Mouse (Mus musculus): Measurements from ENCODE around the gene Zfp239. TPM values are rescaled to one million over a fixed set of nuclear protein-coding genes. Genes with fewer than 3 reads are reported as not detected.
"Not testable (repeated sequence)": the region's sequence is repeated elsewhere in the genome, so short reads cannot be mapped to it uniquely, and the experiment has no call there.

Zfp239 gene
- polyA plus RNA-seq (2015; fragmentation: Nextera tagmentation; extraction: Ambion mirVana): 13.5 and 16.9 TPM in 2 replicates

GRCm38 (mm10) chr6:117861848-117862247 lies at the start of gene Zfp239:
Zfp239 (plus strand) TSS chr6:117862100.
- no peak for ATAC-seq (ENCODE audit: low FRiP score, low read depth)
- whole genome bisulfite sequencing: 76% methylated on average over 6 of the region's 6 CpGs
- H3K27ac ChIP-seq (replicated peaks): peak within 1 kb of the TSS; percentile 40; the same call in 1 of the 2 replicates

GRCm38 (mm10) chr6:117814681-117815080 lies 47.2 kb upstream of the Zfp239 start:
- no peak for ATAC-seq (ENCODE audit: low FRiP score, low read depth)
- Histone ChIP-seq H3K4me1 (replicated peaks) (no peaks in the 10 kb centered on the region), H3K9me3 (no peaks in the 10 kb centered on the region), H3K9ac (no peak overlapping the region), H3K27me3 (no peaks in the 10 kb centered on the region), H3K27ac (replicated peaks) (no peak overlapping the region), H3K36me3 (no peaks in the 10 kb centered on the region), H3K4me3 (no peak overlapping the region), H3K4me2 (no peak overlapping the region)

More at GRCm38 (mm10) chr6:117861848-117862247, at the start of gene Zfp239:
- Histone ChIP-seq H3K4me2 (peak within 1 kb of the TSS; percentile 79), H3K36me3 (no peaks in the 10 kb centered on the region), H3K4me3 (peak within 1 kb of the TSS; percentile 60), H3K4me1 (replicated peaks) (peaks cover 8% of the 10 kb centered on the region; the same call in 1 of the 2 replicates), H3K9me3 (no peaks in the 10 kb centered on the region), H3K27me3 (no peaks in the 10 kb centered on the region), H3K9ac (peak within 1 kb of the TSS; percentile 64)

GRCm38 (mm10) chr6:117817108-117817541 lies 44.8 kb upstream of the Zfp239 start:
- no peak overlapping the region for H3K9ac ChIP-seq
- H3K27me3 ChIP-seq: no peaks in the 10 kb centered on the region
- no peak for ATAC-seq (ENCODE audit: low FRiP score, low read depth)
- H3K27ac ChIP-seq (replicated peaks): no peak overlapping the region
- H3K4me3 ChIP-seq: no peak overlapping the region
- 90% methylated on average over 4 of the region's 5 CpGs for WGBS
- H3K4me1 ChIP-seq (replicated peaks): no peaks in the 10 kb centered on the region
- no peak overlapping the region for H3K4me2 ChIP-seq
- H3K9me3 ChIP-seq: no peaks in the 10 kb centered on the region
- no peaks in the 10 kb centered on the region for H3K36me3 ChIP-seq

GRCm38 (mm10) chr6:117820327-117820726 lies 41.6 kb upstream of the Zfp239 start:
- ATAC-seq (ENCODE audit: low FRiP score, low read depth): no peak
- H3K27ac ChIP-seq (replicated peaks): no peak overlapping the region
- H3K9ac ChIP-seq: no peak overlapping the region
- H3K4me2 ChIP-seq: no peak overlapping the region
- no peaks in the 10 kb centered on the region for H3K9me3 ChIP-seq
- no peaks in the 10 kb centered on the region for H3K36me3 ChIP-seq
- no peak overlapping the region for H3K4me3 ChIP-seq
- H3K4me1 ChIP-seq (replicated peaks): no peaks in the 10 kb centered on the region
- H3K27me3 ChIP-seq: peaks cover 3% of the 10 kb centered on the region; the same call in 1 of the 2 replicates
- 80% methylated on average over 14 of the region's 14 CpGs for WGBS

- Histone ChIP-seq H3K4me3 (no peak overlapping the region), H3K4me1 (replicated peaks) (no peaks in the 10 kb centered on the region), H3K27me3 (peaks cover 3% of the 10 kb centered on the region; the same call in 1 of the 2 replicates), H3K27ac (replicated peaks) (no peak overlapping the region), H3K4me2 (no peak overlapping the region), H3K9me3 (no peaks in the 10 kb centered on the region), H3K9ac (no peak overlapping the region), H3K36me3 (no peaks in the 10 kb centered on the region)
- WGBS: 15% methylated on average over 4 of the region's 4 CpGs
- ATAC-seq (ENCODE audit: low FRiP score, low read depth): peak; percentile 71; the same call in 1 of the 2 replicates
These were observed 36.5 kb upstream of the Zfp239 start for GRCm38 (mm10) chr6:117825369-117825768.

GRCm38 (mm10) chr6:117828273-117828672 lies 33.6 kb upstream of the Zfp239 start:
- WGBS: 24% methylated on average over 9 of the region's 9 CpGs
- H3K9ac ChIP-seq: no peak overlapping the region
- no peak overlapping the region for H3K4me3 ChIP-seq
- peaks cover 2% of the 10 kb centered on the region; the same call in 1 of the 2 replicates for H3K27me3 ChIP-seq
- ATAC-seq (ENCODE audit: low FRiP score, low read depth): no peak; the same call in 1 of the 2 replicates
- H3K36me3 ChIP-seq: no peaks in the 10 kb centered on the region
- no peaks in the 10 kb centered on the region for H3K4me1 ChIP-seq (replicated peaks)
- no peak overlapping the region for H3K4me2 ChIP-seq
- H3K9me3 ChIP-seq: no peaks in the 10 kb centered on the region
- no peak overlapping the region for H3K27ac ChIP-seq (replicated peaks)

- H3K4me2 ChIP-seq: peak within 1 kb of the TSS; percentile 72
- H3K4me3 ChIP-seq: peak within 1 kb of the TSS; percentile 64
- H3K27ac ChIP-seq (replicated peaks): peak within 1 kb of the TSS; percentile 93
- peaks cover 13% of the 10 kb centered on the region for H3K4me1 ChIP-seq (replicated peaks)
- H3K27me3 ChIP-seq: no peaks in the 10 kb centered on the region
- no peaks in the 10 kb centered on the region for H3K9me3 ChIP-seq
- under 1% methylated on average over 65 of the region's 66 CpGs for WGBS
- peak; percentile 97 for ATAC-seq (ENCODE audit: low FRiP score, low read depth)
- peaks cover 29% of the 10 kb centered on the region for H3K36me3 ChIP-seq
- H3K9ac ChIP-seq: peak within 1 kb of the TSS; percentile 91
These were observed 21.0 kb upstream of the Zfp239 start, which contains the start of gene Zfp637 for GRCm38 (mm10) chr6:117840686-117841510. Zfp637 (plus strand) TSS chr6:117841180.

GRCm38 (mm10) chr6:117841511-117841955 lies 20.4 kb upstream of the Zfp239 start:
- peak overlapping the region; percentile 64 for H3K4me3 ChIP-seq
- peaks cover 13% of the 10 kb centered on the region for H3K4me1 ChIP-seq (replicated peaks)
- peak overlapping the region; percentile 93 for H3K27ac ChIP-seq (replicated peaks)
- H3K9me3 ChIP-seq: no peaks in the 10 kb centered on the region
- H3K9ac ChIP-seq: peak overlapping the region; percentile 91
- 17% methylated on average over 12 of the region's 12 CpGs for WGBS
- ATAC-seq (ENCODE audit: low FRiP score, low read depth): no peak
- H3K27me3 ChIP-seq: no peaks in the 10 kb centered on the region
- peak overlapping the region; percentile 72 for H3K4me2 ChIP-seq
- H3K36me3 ChIP-seq: peaks cover 35% of the 10 kb centered on the region

- H3K4me2 ChIP-seq: no peak overlapping the region
- no peak overlapping the region for H3K9ac ChIP-seq
- no peaks in the 10 kb centered on the region for H3K9me3 ChIP-seq
- H3K27me3 ChIP-seq: no peaks in the 10 kb centered on the region
- no peak overlapping the region for H3K27ac ChIP-seq (replicated peaks)
- 97% methylated on average over 9 of the region's 9 CpGs for WGBS
- peaks cover 60% of the 10 kb centered on the region for H3K36me3 ChIP-seq
- H3K4me1 ChIP-seq (replicated peaks): peaks cover 13% of the 10 kb centered on the region
- H3K4me3 ChIP-seq: no peak overlapping the region
- no peak for ATAC-seq (ENCODE audit: low FRiP score, low read depth)
These were observed 17.3 kb upstream of the Zfp239 start for GRCm38 (mm10) chr6:117844597-117844996.

- H3K4me1 ChIP-seq (replicated peaks); H3K27ac ChIP-seq (replicated peaks); H3K4me2 ChIP-seq; H3K9me3 ChIP-seq; H3K27me3 ChIP-seq; H3K4me3 ChIP-seq; ATAC-seq (ENCODE audit: low FRiP score, low read depth); H3K9ac ChIP-seq: not testable (repeated sequence)
- 92% methylated on average over 4 of the region's 4 CpGs for WGBS
- peaks cover 60% of the 10 kb centered on the region for H3K36me3 ChIP-seq
These were observed 15.2 kb upstream of the Zfp239 start for GRCm38 (mm10) chr6:117846671-117847070.

- Histone ChIP-seq H3K27me3 (no peaks in the 10 kb centered on the region), H3K4me1 (replicated peaks) (no peaks in the 10 kb centered on the region), H3K9ac (no peak overlapping the region), H3K36me3 (peaks cover 60% of the 10 kb centered on the region), H3K4me2 (no peak overlapping the region), H3K27ac (replicated peaks) (no peak overlapping the region), H3K4me3 (no peak overlapping the region), H3K9me3 (no peaks in the 10 kb centered on the region)
- WGBS: 100% methylated on average over 2 of the region's 2 CpGs
- no peak for ATAC-seq (ENCODE audit: low FRiP score, low read depth)
These were observed 14.1 kb upstream of the Zfp239 start for GRCm38 (mm10) chr6:117847772-117848171.

- H3K9ac ChIP-seq: no peak overlapping the region
- ATAC-seq (ENCODE audit: low FRiP score, low read depth): no peak
- no peak overlapping the region for H3K27ac ChIP-seq (replicated peaks)
- H3K4me3 ChIP-seq: no peak overlapping the region
- H3K4me1 ChIP-seq (replicated peaks): no peaks in the 10 kb centered on the region
- WGBS: 90% methylated on average over 5 of the region's 5 CpGs
- no peaks in the 10 kb centered on the region for H3K27me3 ChIP-seq
- peaks cover 54% of the 10 kb centered on the region for H3K36me3 ChIP-seq
- no peak overlapping the region for H3K4me2 ChIP-seq
- H3K9me3 ChIP-seq: no peaks in the 10 kb centered on the region
These were observed 13.3 kb upstream of the Zfp239 start for GRCm38 (mm10) chr6:117848577-117848976.
